8 mouse cellular contexts compared by ENCODE assay signal in the genomic region with DNA sequence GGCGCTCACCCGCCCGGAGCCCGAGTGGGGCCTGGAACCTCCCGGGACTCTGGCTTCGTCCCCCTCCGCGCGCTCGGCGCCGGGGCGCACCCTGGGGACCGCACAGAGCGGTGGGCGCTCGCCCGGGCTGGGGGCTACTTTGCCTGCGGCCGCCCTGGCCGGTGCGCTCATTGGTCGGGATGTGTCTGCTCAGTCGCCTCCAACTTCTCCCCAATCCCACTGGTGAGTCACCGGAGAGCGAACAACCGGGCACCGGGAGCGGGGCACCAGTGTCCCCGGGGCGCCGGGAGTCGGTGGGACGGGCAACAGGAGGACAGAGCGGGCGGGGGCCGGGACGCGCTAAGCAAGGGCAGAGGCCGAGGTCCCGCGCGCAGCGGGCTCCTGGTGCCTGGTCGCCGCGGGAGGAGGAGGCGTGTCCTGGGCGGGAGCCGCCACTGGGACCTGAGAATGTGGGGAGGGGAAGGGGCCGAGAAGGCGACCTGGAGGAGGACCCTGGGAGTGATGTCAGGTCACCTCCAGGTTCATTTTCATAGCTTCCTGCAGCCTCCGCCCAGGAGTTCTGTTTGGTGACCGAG. TPM values are rescaled to one million over a fixed set of nuclear protein-coding genes. Genes with fewer than 3 reads are reported as not detected.
DNase-seq lines count a peak whose midpoint lies in the region; ATAC-seq and TF ChIP-seq lines count a peak whose summit lies in the region.

No protein-coding gene starts in this region.

- H3K4me3 ChIP-seq in hindbrain, postnatal 0 days (ENCODE audit: low read length): peak overlapping the region; percentile 82
- peak overlapping the region; percentile 81 for H3K4me3 ChIP-seq in limb, embryonic 14.5 days (replicated peaks; ENCODE audit: low read length)
- peak overlapping the region; percentile 74 for H3K4me3 ChIP-seq in midbrain, embryonic 15.5 days
- peak overlapping the region; percentile 79 for H3K4me3 ChIP-seq in testis, adult 2 months (ENCODE audit: control insufficient read depth, low read depth, low read length)

- no peak for TF ChIP-seq POLR2A in limb, embryonic 14.5 days (IDR thresholded peaks at IDR 0.05; ENCODE audit: borderline replicate concordance, extremely low read depth, insufficient read depth, insufficient read length)
- no peak for TF ChIP-seq POLR2A in testis, adult 2 months (IDR thresholded peaks at IDR 0.05; ENCODE audit: control insufficient read depth, low read depth, low read length)

- ATAC-seq in hindbrain, postnatal 0 days: peak; percentile 86
- peak; percentile 66 for ATAC-seq in limb, embryonic 14.5 days (ENCODE audit: low FRiP score, low read depth)
- peak; percentile 85 for ATAC-seq in midbrain, embryonic 15.5 days (replicated peaks)

- H3K4me1 ChIP-seq in hindbrain, postnatal 0 days (ENCODE audit: insufficient read depth, low read length): no peaks in the 10 kb centered on the region
- H3K4me1 ChIP-seq in limb, embryonic 14.5 days (ENCODE audit: control insufficient read depth, insufficient read depth, low read length): peaks cover 6% of the 10 kb centered on the region; the same call in 1 of the 2 replicates
- H3K4me1 ChIP-seq in midbrain, embryonic 15.5 days: no peaks in the 10 kb centered on the region
- H3K4me1 ChIP-seq in testis, adult 2 months (ENCODE audit: control insufficient read depth, insufficient read depth, low read length): peaks cover 10% of the 10 kb centered on the region

- under 1% methylated on average over 49 of the region's 54 CpGs for WGBS in hindbrain, postnatal 0 days
- under 1% methylated on average over 37 of the region's 54 CpGs for WGBS in limb, embryonic 14.5 days
- WGBS in midbrain, embryonic 15.5 days: under 1% methylated on average over 53 of the region's 54 CpGs

- H3K9me3 ChIP-seq in hindbrain, postnatal 0 days (ENCODE audit: low read length): no peaks in the 10 kb centered on the region
- H3K9me3 ChIP-seq in limb, embryonic 14.5 days (ENCODE audit: control insufficient read depth, low read length): no peaks in the 10 kb centered on the region
- H3K9me3 ChIP-seq in midbrain, embryonic 15.5 days: no peaks in the 10 kb centered on the region

- no peaks in the 10 kb centered on the region for H3K36me3 ChIP-seq in hindbrain, postnatal 0 days (ENCODE audit: insufficient read depth, low read length)
- H3K36me3 ChIP-seq in limb, embryonic 14.5 days (ENCODE audit: control insufficient read depth, insufficient read depth, low read length): no peaks in the 10 kb centered on the region
- no peaks in the 10 kb centered on the region for H3K36me3 ChIP-seq in midbrain, embryonic 15.5 days (replicated peaks)
- H3K36me3 ChIP-seq in testis, adult 2 months (ENCODE audit: control insufficient read depth, insufficient read depth, low read length): no peaks in the 10 kb centered on the region

- peak overlapping the region; percentile 44 for H3K9ac ChIP-seq in hindbrain, postnatal 0 days (replicated peaks; ENCODE audit: low read length)
- peak overlapping the region; percentile 86 for H3K9ac ChIP-seq in limb, embryonic 14.5 days (ENCODE audit: low read depth, low read length, severe bottlenecking)
- H3K9ac ChIP-seq in midbrain, embryonic 15.5 days: peak overlapping the region; percentile 51

- no peak for TF ChIP-seq CTCF in hindbrain, postnatal 0 days (IDR thresholded peaks at IDR 0.05; ENCODE audit: low read depth)
- no peak for TF ChIP-seq CTCF in testis, adult 2 months (IDR thresholded peaks at IDR 0.05; ENCODE audit: control insufficient read depth, insufficient read depth, insufficient replicate concordance, low read depth, low read length)

- H3K4me2 ChIP-seq in hindbrain, postnatal 0 days (ENCODE audit: low read depth, low read length): peak overlapping the region; percentile 95
- H3K4me2 ChIP-seq in limb, embryonic 14.5 days (replicated peaks; ENCODE audit: low read depth, low read length, severe bottlenecking): peak overlapping the region; percentile 84
- H3K4me2 ChIP-seq in midbrain, embryonic 15.5 days: peak overlapping the region; percentile 99

- no peaks in the 10 kb centered on the region for H3K27me3 ChIP-seq in hindbrain, postnatal 0 days (ENCODE audit: insufficient read depth, low read length)
- no peaks in the 10 kb centered on the region for H3K27me3 ChIP-seq in limb, embryonic 14.5 days (ENCODE audit: control insufficient read depth, insufficient read depth, low read length)
- H3K27me3 ChIP-seq in midbrain, embryonic 15.5 days (replicated peaks): 0 out of 2 replicates have a peak, but pooled peaks cover 9% of the 10 kb centered on the region
- no peaks in the 10 kb centered on the region for H3K27me3 ChIP-seq in testis, adult 2 months (ENCODE audit: control insufficient read depth, insufficient read depth, low read length)

- H3K27ac ChIP-seq in hindbrain, postnatal 0 days: no peak overlapping the region
- peak overlapping the region; percentile 97 for H3K27ac ChIP-seq in limb, embryonic 14.5 days (replicated peaks; ENCODE audit: low read depth, low read length)
- no peak overlapping the region for H3K27ac ChIP-seq in midbrain, embryonic 15.5 days
- peak overlapping the region; percentile 74 for H3K27ac ChIP-seq in testis, adult 2 months (ENCODE audit: control insufficient read depth, insufficient read depth, low read depth, low read length)

- DNase-seq in cerebellum, adult 18-20 months: peak; percentile 3 to 7
- no peak for DNase-seq in cerebellum, adult 9-11 months
- DNase-seq in embryo, embryonic 10 days (ENCODE audit: low spot score): peak; percentile 67
- peak; percentile 26 to 31 for DNase-seq in gastrocnemius, postnatal 4 days (ENCODE audit: low spot score in 2 of 2)
- peak; percentile 2 for DNase-seq in hindbrain, postnatal 0 days (ENCODE audit: low spot score)
- peak; percentile 29 for DNase-seq in limb, embryonic 14.5 days (ENCODE audit: low spot score)

RNA-seq across cellular contexts. Expression of a gene that starts 54.4 kb away (rescaled TPM):
- total RNA-seq in gastrocnemius, postnatal 4 days (2021): 10 to 100 TPM in 1 of 2 experiments, 1 to 10 TPM in 1; 9.4 to 11.0 TPM
- 4.9 and 9.0 TPM in 2 replicates for total RNA-seq in hindbrain, postnatal 0 days (2014; rRNA removed)
- polyA plus RNA-seq in hindbrain, postnatal 0 days (2015; fragmentation: Nextera tagmentation; extraction: Ambion mirVana): 2.1 and 2.5 TPM in 2 replicates
- 29.4 and 33.1 TPM in 2 replicates for polyA plus RNA-seq in limb, embryonic 14.5 days (2012; rRNA removed)
- 54.9 and 62.0 TPM in 2 replicates for polyA plus RNA-seq in limb, embryonic 14.5 days (2014; fragmentation: Nextera tagmentation; extraction: Ambion mirVana)
- 2.0 and 3.2 TPM in 2 replicates for polyA plus RNA-seq in midbrain, embryonic 15.5 days (2015; fragmentation: Nextera tagmentation; extraction: Ambion mirVana)
- polyA plus RNA-seq in testis, adult 2 months (2012; rRNA removed): 1.4 and 2.4 TPM in 2 replicates

Comparison
In these comparisons a context has a peak if more than half of its experiments do, and no peak if none do; other contexts are left out.
1. H3K27ac ChIP-seq: peak in limb, embryonic 14.5 days (single experiment) and testis, adult 2 months (single experiment); none in hindbrain, postnatal 0 days (single experiment) and midbrain, embryonic 15.5 days (single experiment).
2. Peak in every context shown above with its lines, with median percentiles within 50 percentile points of each other: ATAC-seq, H3K4me2 ChIP-seq, H3K4me3 ChIP-seq and H3K9ac ChIP-seq.